Mouse (Mus musculus): Measurements from ENCODE around the gene Olfr449.

Gene Olfr449

GRCm38 (mm10) chr6:42834084-42834483 is at the start of gene Olfr449:
Olfr449 (plus strand) TSS chr6:42834384.
- no peak for DNase-seq (ENCODE audit: low read depth)

DNA sequence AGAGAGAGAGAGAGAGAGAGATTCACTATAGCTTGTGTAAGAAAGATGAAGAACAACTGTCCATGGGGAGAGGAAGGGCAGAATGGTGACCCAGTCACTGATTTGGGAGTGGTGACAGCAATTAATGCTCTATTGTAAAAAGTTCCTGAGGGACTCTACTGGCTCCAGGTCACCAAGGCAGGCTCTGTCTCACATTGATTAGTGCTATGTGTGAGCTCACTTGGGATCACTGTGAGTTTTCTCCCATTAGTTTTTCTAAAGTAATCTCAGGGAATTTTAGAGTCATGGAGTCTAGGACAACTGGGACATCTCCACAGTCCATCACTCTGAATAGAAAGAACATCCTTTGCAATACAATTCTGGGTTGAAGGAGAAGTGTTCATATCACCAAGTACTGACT is 49.4 kb upstream of the Olfr449 start, which contains the start of gene Olfr452:
Gene Olfr452, plus strand, starts transcription at position 301 of the 400 bp plus-strand sequence.
- DNase-seq (ENCODE audit: low read depth): no peak

- no peak for DNase-seq (ENCODE audit: low read depth)
Observed at GRCm38 (mm10) chr6:42790247-42790948, 43.8 kb upstream of the Olfr449 start.

- no peak for DNase-seq (ENCODE audit: low read depth)
Observed at GRCm38 (mm10) chr6:42790949-42791556, 43.1 kb upstream of the Olfr449 start.

DNA sequence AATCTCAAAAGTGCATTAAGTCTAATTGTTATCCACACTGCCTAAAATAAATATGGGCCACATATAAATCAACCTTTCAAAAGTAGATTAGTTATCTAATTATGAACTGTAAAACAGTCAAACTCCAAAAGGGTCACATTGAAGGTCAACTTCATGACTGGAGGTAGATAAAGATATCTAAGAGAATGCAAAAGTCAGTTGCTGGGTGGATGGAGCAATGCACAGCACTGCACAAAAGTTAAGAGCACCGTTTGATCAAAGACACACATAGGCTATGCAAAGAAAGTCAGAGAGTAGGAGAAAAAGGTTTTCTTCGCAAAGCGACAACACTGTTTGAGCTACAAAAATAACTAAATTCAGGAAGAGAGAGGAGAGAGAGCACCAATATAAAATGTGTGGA is 39.2 kb upstream of the Olfr449 start:
- DNase-seq (ENCODE audit: low read depth): no peak

GRCm38 (mm10) chr6:42811639-42812038 is 22.5 kb upstream of the Olfr449 start, which contains the start of gene Olfr450:
Olfr450 (plus strand) TSS chr6:42811939.
- DNase-seq (ENCODE audit: low read depth): no peak

DNA sequence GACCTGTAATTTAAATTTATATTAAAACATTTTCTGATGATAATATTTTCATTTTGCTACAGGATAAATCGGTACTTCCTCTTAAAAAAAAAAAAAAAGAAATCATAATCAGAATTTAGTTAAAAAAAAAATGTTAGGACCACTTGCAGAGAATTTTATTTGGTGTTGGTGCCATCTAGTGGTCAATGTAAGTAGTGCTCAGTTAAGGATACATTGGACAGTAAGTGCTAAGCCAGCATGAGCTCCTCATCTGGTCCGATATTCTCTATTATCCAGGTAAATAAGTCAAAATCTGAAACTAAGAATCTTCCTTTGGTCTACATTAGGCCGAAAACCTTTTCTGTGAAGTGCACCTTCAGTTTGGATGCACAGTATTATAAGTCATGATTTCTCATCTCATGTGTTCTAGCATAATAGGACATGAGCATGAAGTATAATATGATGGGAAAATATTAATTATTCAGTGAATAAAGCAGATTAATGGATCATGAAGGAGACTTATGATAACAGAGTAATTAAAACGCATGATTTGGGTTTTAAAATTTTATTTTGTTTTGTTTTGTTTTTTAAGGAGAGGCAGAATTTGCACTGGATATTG is 26.1 kb downstream of the Olfr449 start:
- DNase-seq (ENCODE audit: low read depth): peak; percentile 91

- DNase-seq (ENCODE audit: low read depth): no peak
Observed at GRCm38 (mm10) chr6:42869695-42870094, 35.5 kb downstream of the Olfr449 start.

GRCm38 (mm10) chr6:42876323-42876722 is 42.1 kb downstream of the Olfr449 start:
- DNase-seq (ENCODE audit: low read depth): no peak
